Mouse (Mus musculus) gastrocnemius, postnatal 10 days (tissue): ENCODE results near the gene Pex14. TPM values are rescaled to one million over a fixed set of nuclear protein-coding genes. Genes with fewer than 3 reads are reported as not detected.

Experiments
- DNase-seq: peaks from one replicate; pipeline ENCODE4 v3.0.0; 2021; ENCODE audit warnings: mixed read lengths
- total RNA-seq, 2 experiments: library from RNA; stranded (reverse); gene quantifications; 2 replicates each; pipeline ENCODE4 v1.2.3; 2021

Gene Pex14
- total RNA-seq, 2 experiments from 2014 or later = 23.2 to 26.5 TPM

GRCm38 (mm10) chr4:148984701-148985540, 114.8 kb downstream of the Pex14 start:
- DNase-seq = no peak

- no peak for DNase-seq
Measured at GRCm38 (mm10) chr4:148982274-148982673, 117.4 kb downstream of the Pex14 start.

GRCm38 (mm10) chr4:148979837-148980236, 119.8 kb downstream of the Pex14 start:
- DNase-seq = no peak

GRCm38 (mm10) chr4:148978926-148979325, 120.8 kb downstream of the Pex14 start:
- DNase-seq = no peak

GRCm38 (mm10) chr4:148978221-148978855, 121.3 kb downstream of the Pex14 start:
- no peak for DNase-seq

GRCm38 (mm10) chr4:148974833-148975232, 124.8 kb downstream of the Pex14 start:
- DNase-seq = no peak

- DNase-seq = no peak
Measured at GRCm38 (mm10) chr4:148973387-148973786, 126.3 kb downstream of the Pex14 start.

- no peak for DNase-seq
Measured at GRCm38 (mm10) chr4:148972707-148973106, 127.0 kb downstream of the Pex14 start.

GRCm38 (mm10) chr4:148971613-148972242, 127.9 kb downstream of the Pex14 start:
- DNase-seq = peak; percentile 2

- DNase-seq = no peak
Measured at GRCm38 (mm10) chr4:148970742-148971141, 128.9 kb downstream of the Pex14 start.

- peak; percentile 44 for DNase-seq
Measured at GRCm38 (mm10) chr4:148969610-148970009, 130.1 kb downstream of the Pex14 start.

GRCm38 (mm10) chr4:148968859-148969258, 130.8 kb downstream of the Pex14 start:
- DNase-seq = no peak

- no peak for DNase-seq
Measured at GRCm38 (mm10) chr4:148966132-148966531, 133.5 kb downstream of the Pex14 start.

GRCm38 (mm10) chr4:148964541-148965310, 134.9 kb downstream of the Pex14 start:
- DNase-seq = no peak

- DNase-seq = no peak
Measured at GRCm38 (mm10) chr4:148962096-148962495, 137.6 kb downstream of the Pex14 start.

GRCm38 (mm10) chr4:148961081-148961480, 138.6 kb downstream of the Pex14 start:
- DNase-seq = no peak

- no peak for DNase-seq
Measured at GRCm38 (mm10) chr4:148960011-148960410, 139.7 kb downstream of the Pex14 start.

- peak; percentile 56 for DNase-seq
Measured at GRCm38 (mm10) chr4:148955131-148955813, 144.4 kb downstream of the Pex14 start.

GRCm38 (mm10) chr4:148952328-148953222, 147.1 kb downstream of the Pex14 start:
- DNase-seq = no peak

GRCm38 (mm10) chr4:148951821-148952291, 147.8 kb downstream of the Pex14 start:
- no peak for DNase-seq
